Mouse (Mus musculus) MEL (cell line): ENCODE results near the gene Ube2g2.

ENCODE experiments used
- CHD2 ChIP-seq: IDR thresholded peaks from 2 replicates; pipeline ENCODE4 v1.6.1; 2011; ENCODE audit warnings: low read length, improper control_type of control experiment
- CTCF ChIP-seq, 3 experiments: IDR thresholded peaks in 2 of 3; conservative IDR thresholded peaks in 1 of 3; 2 replicates each; pipeline ENCODE4 v1.5.1; 2011 to 2012; ENCODE audit warnings: low read length in 3 of 3, low read depth in 2 of 3, mild to moderate bottlenecking in 2 of 3, improper control_type of control experiment in 1 of 3, inconsistent platforms in 1 of 3, mixed read lengths in 1 of 3, moderate library complexity in 1 of 3; ENCODE audit not compliant: control insufficient read depth in 1 of 3, insufficient read depth in 1 of 3, poor library complexity in 1 of 3, severe bottlenecking in 1 of 3
- EP300 ChIP-seq, 2 experiments: IDR thresholded peaks; 2 replicates each; pipeline ENCODE4 v1.6.1; 2011; ENCODE audit warnings: improper control_type of control experiment in 2 of 2, low read length in 2 of 2, low read depth in 1 of 2, mild to moderate bottlenecking in 1 of 2
- ETS1 ChIP-seq: IDR thresholded peaks from 2 replicates; pipeline ENCODE4 v1.6.1; 2012; ENCODE audit warnings: low read depth, mild to moderate bottlenecking, inconsistent platforms, low read length, improper control_type of control experiment, moderate library complexity
- GATA1 ChIP-seq: IDR thresholded peaks from 2 replicates; pipeline ENCODE4 v1.6.1; 2011; ENCODE audit warnings: low read depth, low read length, improper control_type of control experiment
- HCFC1 ChIP-seq: IDR thresholded peaks from 2 replicates; pipeline ENCODE4 v1.6.1; 2012; ENCODE audit warnings: low read depth, mild to moderate bottlenecking, inconsistent platforms, low read length, improper control_type of control experiment, moderate library complexity
- NRF1 ChIP-seq: IDR thresholded peaks from 2 replicates; pipeline ENCODE4 v1.6.1; 2014; ENCODE audit warnings: low read depth, mild to moderate bottlenecking, inconsistent platforms, low read length, improper control_type of control experiment, moderate library complexity; ENCODE audit not compliant: poor library complexity, insufficient read depth, severe bottlenecking
- POLR2A ChIP-seq, 2 experiments: IDR thresholded peaks; 2 replicates each; pipeline ENCODE4 v1.6.1; 2011 to 2012; ENCODE audit warnings: low read length in 2 of 2, mild to moderate bottlenecking in 2 of 2, control low read depth in 1 of 2, improper control_type of control experiment in 1 of 2, low read depth in 1 of 2, moderate library complexity in 1 of 2; ENCODE audit not compliant: control insufficient read depth in 1 of 2, insufficient read depth in 1 of 2, poor library complexity in 1 of 2
- SIN3A ChIP-seq: IDR thresholded peaks from 2 replicates; pipeline ENCODE4 v1.6.1; 2012; ENCODE audit warnings: low read length, improper control_type of control experiment, inconsistent platforms
- TBP ChIP-seq: IDR thresholded peaks from 2 replicates; pipeline ENCODE4 v1.8.0; 2011; ENCODE audit warnings: low read depth, low read length, improper control_type of control experiment
- USF1 ChIP-seq: IDR thresholded peaks from 2 replicates; pipeline ENCODE4 v1.6.1; 2014; ENCODE audit warnings: low read depth, mild to moderate bottlenecking, inconsistent platforms, low read length, improper control_type of control experiment, moderate library complexity

DNA sequence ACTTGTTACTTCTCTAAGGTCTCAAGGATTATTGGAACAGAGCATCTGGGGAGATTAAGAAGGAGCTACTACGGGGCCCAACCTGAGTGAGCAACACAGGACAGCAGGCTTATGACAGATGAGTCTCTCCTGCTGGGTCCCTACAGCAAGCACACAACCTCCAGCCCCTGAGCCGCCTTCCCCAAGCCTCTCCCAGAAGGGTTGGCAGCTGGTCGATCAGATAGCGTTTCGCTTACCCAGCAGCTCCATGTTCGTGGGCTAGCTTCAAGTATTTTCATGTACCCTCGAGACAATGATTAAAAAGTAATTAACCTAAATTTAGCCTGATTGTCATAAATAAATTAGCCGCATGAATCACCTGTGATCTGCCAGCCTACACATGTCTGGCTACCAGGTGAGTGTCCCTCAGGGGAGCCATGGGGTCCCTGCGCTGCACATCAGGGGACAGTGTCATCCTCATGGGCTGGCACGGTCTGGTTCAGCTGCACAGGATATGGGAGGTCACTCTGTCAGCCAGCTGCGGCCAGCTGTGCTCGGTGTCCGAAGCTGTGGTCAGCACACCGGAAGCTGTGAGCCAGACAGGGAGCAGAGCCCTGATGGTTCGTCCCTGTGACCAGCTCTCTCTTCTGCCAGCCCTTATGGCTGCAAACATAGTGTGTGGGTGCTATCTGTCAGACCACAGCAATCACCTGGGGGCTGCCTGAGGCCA lies 36.4 kb downstream of the Ube2g2 start:
- TF ChIP-seq CTCF (IDR thresholded peaks at IDR 0.05 in 2 of 3, conservative IDR thresholded peaks at IDR 0.05 in 1 of 3; ENCODE audit: control insufficient read depth in 1 of 3, insufficient read depth in 1 of 3, low read depth in 2 of 3, low read length in 3 of 3, poor library complexity in 1 of 3, severe bottlenecking in 1 of 3) (no peak), HCFC1 (no peak), ETS1 (no peak), NRF1 (no peak), POLR2A (IDR thresholded peaks at IDR 0.05; ENCODE audit: control insufficient read depth in 1 of 2, insufficient read depth in 1 of 2, low read depth in 1 of 2, low read length in 2 of 2, poor library complexity in 1 of 2) (no peak), USF1 (no peak), CHD2 (no peak), GATA1 (no peak), EP300 (IDR thresholded peaks at IDR 0.05; ENCODE audit: low read depth in 1 of 2, low read length in 2 of 2) (no peak), TBP (no peak), SIN3A (no peak)
